Mouse (Mus musculus) midbrain, embryonic 16.5 days (tissue): ENCODE measurements at regions not wholly inside any gene's neighbourhood (a gene's known extent, or its start where the extent isn't known, plus 50 kb on each side); places are given as distances from the start of the nearest gene placed in this dataset.

ENCODE experiments used
- ATAC-seq: fragments of 200-750 bp; cut with Nextera tagmentation; 2 replicates; pipeline ENCODE4 v1.8.0; 2017; ENCODE audit warnings: moderate TSS enrichment
- H3K27ac ChIP-seq: fragments of 300-500 bp; sonication (generic); 2 replicates; pipeline ENCODE4 v1.5.1; 2014; ENCODE audit warnings: mild to moderate bottlenecking, low read length, mixed read lengths
- H3K27me3 ChIP-seq: fragments of 300-500 bp; sonication (generic); 2 replicates; pipeline ENCODE4 v1.6.1; 2014; ENCODE audit warnings: low read depth, low read length, mixed read lengths; ENCODE audit not compliant: control insufficient read depth, insufficient read depth
- H3K36me3 ChIP-seq: fragments of 300-500 bp; sonication (generic); 2 replicates; pipeline ENCODE4 v1.6.1; 2014; ENCODE audit warnings: mild to moderate bottlenecking, low read length, moderate library complexity, mixed read lengths; ENCODE audit not compliant: control insufficient read depth, insufficient read depth
- H3K4me1 ChIP-seq: fragments of 300-500 bp; sonication (generic); 2 replicates; pipeline ENCODE4 v1.6.1; 2014; ENCODE audit warnings: mild to moderate bottlenecking, low read length, mixed read lengths; ENCODE audit not compliant: control insufficient read depth, insufficient read depth
- H3K4me2 ChIP-seq: fragments of 300-500 bp; sonication (generic); 2 replicates; pipeline ENCODE4 v1.6.1; 2014; ENCODE audit warnings: mild to moderate bottlenecking, low read length, mixed read lengths
- H3K4me3 ChIP-seq: fragments of 300-500 bp; sonication (generic); 2 replicates; pipeline ENCODE4 v1.5.1; 2014; ENCODE audit warnings: low read depth, mild to moderate bottlenecking, low read length, moderate library complexity, mixed read lengths
- H3K9ac ChIP-seq: fragments of 300-500 bp; sonication (generic); 2 replicates; pipeline ENCODE4 v1.6.1; 2014; ENCODE audit warnings: low read depth, low read length, mixed read lengths
- H3K9me3 ChIP-seq: fragments of 300-500 bp; sonication (generic); replicated peaks from 2 replicates; pipeline ENCODE4 v1.6.1; 2014; ENCODE audit warnings: mild to moderate bottlenecking, low read length, mixed read lengths; ENCODE audit not compliant: control insufficient read depth, poor library complexity, severe bottlenecking
- WGBS: fragments of 180-500 bp; shearing (Covaris S2); extraction: QIAGEN DNeasy Blood & Tissue Kit; methylation state at CpG from one replicate; pipeline ENCODE4 v1.1.7; 2014; 5-methylcytosine and 5-hydroxymethylcytosine counted together

DNA sequence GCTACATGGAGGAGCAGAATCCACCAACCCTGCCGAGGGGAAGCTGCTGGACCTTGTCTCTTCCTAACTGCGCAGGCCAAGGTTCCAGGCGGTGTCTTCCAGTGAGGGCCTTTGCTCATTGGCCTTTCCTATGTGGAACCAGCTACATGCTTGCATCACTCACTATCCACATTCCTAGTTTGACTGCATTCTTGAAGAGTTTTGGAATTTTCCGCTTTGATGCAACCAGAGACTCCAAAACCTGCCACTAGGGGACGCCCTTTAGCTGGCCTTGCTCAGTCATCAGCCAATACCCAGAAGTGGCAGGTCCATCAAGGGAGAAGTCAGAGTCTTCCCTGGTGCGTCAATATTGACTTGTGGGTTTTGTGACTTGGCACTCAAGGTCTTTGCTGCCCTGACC, 112.8 kb upstream of the Zfp706 start:
- H3K4me3 ChIP-seq = no peak overlapping the region
- WGBS = 21% methylated on average over 6 of the region's 6 CpGs
- no peaks in the 10 kb centered on the region for H3K36me3 ChIP-seq
- no peak overlapping the region for H3K4me2 ChIP-seq
- H3K9ac ChIP-seq = no peak overlapping the region
- no peaks in the 10 kb centered on the region for H3K4me1 ChIP-seq
- H3K27ac ChIP-seq = no peak overlapping the region
- no peaks in the 10 kb centered on the region for H3K9me3 ChIP-seq
- ATAC-seq = no peak
- H3K27me3 ChIP-seq = no peaks in the 10 kb centered on the region

DNA sequence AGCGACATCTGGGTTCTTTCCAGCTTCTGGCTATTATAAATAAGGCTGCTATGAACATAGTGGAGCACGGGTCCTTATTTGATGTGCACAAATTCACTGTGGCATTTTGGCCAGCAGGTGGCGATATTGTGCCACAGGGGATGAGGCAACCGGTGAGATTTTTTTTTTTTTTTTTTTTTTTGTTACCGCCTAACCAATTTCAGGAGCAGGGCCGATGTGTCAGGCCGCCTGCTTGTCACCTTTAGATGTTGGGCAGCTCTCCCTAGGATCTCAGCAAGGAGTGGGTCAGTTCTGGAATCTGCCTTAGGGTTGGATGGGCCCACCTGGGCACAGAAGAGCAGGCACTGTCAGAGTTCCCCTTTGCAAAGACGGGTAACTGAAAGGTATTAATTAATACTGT, 106.5 kb upstream of the Zfp706 start:
- Histone ChIP-seq H3K4me1 (no peaks in the 10 kb centered on the region), H3K4me2 (no peak overlapping the region), H3K9ac (no peak overlapping the region), H3K27me3 (no peaks in the 10 kb centered on the region), H3K36me3 (no peaks in the 10 kb centered on the region), H3K4me3 (no peak overlapping the region), H3K27ac (no peak overlapping the region), H3K9me3 (no peaks in the 10 kb centered on the region; the same call in 1 of the 2 replicates)
- ATAC-seq = peak; percentile 72
- WGBS = 12% methylated on average over 8 of the region's 8 CpGs

DNA sequence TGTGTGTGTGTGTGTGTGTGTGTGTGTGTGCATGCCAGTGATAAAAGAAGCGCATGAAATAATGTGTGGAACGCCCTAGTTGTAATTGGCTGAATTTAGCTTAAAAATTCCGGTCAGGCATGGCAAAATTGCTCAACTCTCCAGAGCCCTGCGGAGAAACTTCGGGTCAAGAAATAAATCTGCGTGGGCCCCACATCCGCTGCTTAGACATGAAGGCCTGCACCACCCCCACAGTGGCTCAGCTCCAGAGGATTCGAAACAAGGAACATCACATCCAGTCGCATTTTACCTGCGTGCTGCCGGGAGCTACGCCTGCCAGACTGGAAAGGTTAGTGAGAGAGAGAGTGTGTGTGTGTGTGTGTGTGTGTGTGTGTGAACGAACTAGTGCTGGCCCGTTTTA, 102.9 kb upstream of the Zfp706 start:
- H3K4me2 ChIP-seq = no peak overlapping the region
- no peaks in the 10 kb centered on the region for H3K27me3 ChIP-seq
- ATAC-seq = no peak
- H3K9ac ChIP-seq = no peak overlapping the region
- no peaks in the 10 kb centered on the region; the same call in 1 of the 2 replicates for H3K9me3 ChIP-seq
- no peaks in the 10 kb centered on the region for H3K4me1 ChIP-seq
- no peak overlapping the region for H3K27ac ChIP-seq
- no peaks in the 10 kb centered on the region for H3K36me3 ChIP-seq
- no peak overlapping the region for H3K4me3 ChIP-seq
- WGBS = 95% methylated on average over 14 of the region's 14 CpGs

DNA sequence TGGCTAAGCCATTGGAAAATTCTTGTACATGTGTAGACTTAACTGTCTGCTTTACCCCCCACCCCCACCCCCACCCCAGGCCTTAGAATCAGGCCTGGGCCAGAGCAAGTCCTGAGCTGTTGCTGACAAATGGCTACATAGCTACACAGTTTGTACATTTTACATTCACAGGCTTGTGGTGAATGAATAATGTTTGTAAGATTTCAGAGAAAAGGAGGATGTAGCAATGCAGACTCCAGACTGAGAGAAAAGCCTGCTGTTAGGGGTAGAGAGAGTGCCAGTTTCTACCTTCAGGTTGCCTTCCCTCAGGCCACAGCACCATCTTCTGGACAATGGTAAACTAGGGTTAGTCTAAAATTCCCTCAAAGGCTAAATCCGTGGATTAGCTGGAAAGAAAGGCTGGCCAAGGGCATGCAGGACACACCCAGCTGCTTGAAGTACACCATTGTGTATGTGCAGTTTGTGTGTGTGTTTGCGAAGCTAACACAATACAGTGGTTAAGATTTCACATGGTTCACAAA, 94.5 kb upstream of the Zfp706 start:
- Histone ChIP-seq H3K27me3 (no peaks in the 10 kb centered on the region), H3K4me3 (no peak overlapping the region), H3K9me3 (no peaks in the 10 kb centered on the region), H3K36me3 (no peaks in the 10 kb centered on the region), H3K9ac (no peak overlapping the region), H3K27ac (no peak overlapping the region), H3K4me1 (peaks cover 6% of the 10 kb centered on the region; the same call in 1 of the 2 replicates), H3K4me2 (no peak overlapping the region)
- 42% methylated on average over 2 of the region's 2 CpGs for WGBS
- ATAC-seq = no peak

DNA sequence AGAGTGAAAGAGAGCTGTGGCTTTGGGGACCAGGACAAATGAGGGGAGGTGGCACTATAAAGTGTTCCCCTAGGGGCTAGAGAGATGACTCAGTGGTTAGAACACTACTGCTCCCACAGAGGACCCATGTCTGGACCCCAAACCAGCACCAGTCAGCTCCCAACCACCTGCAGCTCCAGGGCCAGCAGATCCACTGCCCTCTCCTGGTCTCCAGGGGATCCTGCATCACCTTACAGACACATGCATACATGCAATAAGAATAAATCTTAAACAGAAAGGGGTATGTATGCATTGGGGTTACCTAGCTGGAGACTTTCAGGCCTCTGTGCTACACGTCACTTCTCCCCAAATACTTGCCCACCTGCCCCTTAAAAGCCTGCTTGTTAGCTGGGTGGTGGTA, 93.8 kb upstream of the Zfp706 start:
- no peak for ATAC-seq
- H3K9ac ChIP-seq = no peak overlapping the region
- H3K27ac ChIP-seq = no peak overlapping the region
- H3K4me1 ChIP-seq = peaks cover 6% of the 10 kb centered on the region; the same call in 1 of the 2 replicates
- no peaks in the 10 kb centered on the region for H3K9me3 ChIP-seq
- H3K4me2 ChIP-seq = no peak overlapping the region
- H3K27me3 ChIP-seq = no peaks in the 10 kb centered on the region
- WGBS = 83% methylated on average over 1 of the region's 1 CpGs
- H3K4me3 ChIP-seq = no peak overlapping the region
- no peaks in the 10 kb centered on the region for H3K36me3 ChIP-seq

DNA sequence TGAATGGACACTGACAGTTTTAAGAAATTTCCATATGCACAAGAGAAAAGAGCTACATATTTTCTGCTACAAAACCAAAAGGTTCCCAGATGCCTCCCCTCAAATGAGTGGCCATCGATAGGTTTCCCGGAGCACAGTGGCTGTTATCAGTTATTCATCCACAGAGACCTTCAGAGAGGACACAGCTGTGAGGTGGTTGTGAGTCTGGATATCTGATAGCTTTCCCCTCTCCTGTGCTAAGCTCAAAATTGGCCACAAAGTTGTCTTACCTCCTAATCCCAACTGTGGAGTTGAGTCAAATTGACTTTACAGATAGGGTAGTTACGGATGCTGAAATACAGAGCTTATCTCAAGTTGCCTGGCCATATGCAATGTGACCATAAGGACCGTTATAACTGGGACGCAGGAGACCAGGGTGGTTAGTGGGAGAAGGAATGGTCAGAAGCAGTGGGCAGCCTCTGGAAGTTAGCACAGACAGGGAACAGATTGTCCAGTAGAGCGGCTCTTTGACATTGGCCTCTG, 93.3 kb upstream of the Zfp706 start:
- no peak overlapping the region for H3K27ac ChIP-seq
- no peak overlapping the region for H3K4me2 ChIP-seq
- no peak overlapping the region for H3K4me3 ChIP-seq
- peaks cover 6% of the 10 kb centered on the region; the same call in 1 of the 2 replicates for H3K4me1 ChIP-seq
- WGBS = 93% methylated on average over 6 of the region's 6 CpGs
- H3K9ac ChIP-seq = no peak overlapping the region
- no peaks in the 10 kb centered on the region for H3K36me3 ChIP-seq
- no peaks in the 10 kb centered on the region for H3K27me3 ChIP-seq
- H3K9me3 ChIP-seq = no peaks in the 10 kb centered on the region
- ATAC-seq = no peak

DNA sequence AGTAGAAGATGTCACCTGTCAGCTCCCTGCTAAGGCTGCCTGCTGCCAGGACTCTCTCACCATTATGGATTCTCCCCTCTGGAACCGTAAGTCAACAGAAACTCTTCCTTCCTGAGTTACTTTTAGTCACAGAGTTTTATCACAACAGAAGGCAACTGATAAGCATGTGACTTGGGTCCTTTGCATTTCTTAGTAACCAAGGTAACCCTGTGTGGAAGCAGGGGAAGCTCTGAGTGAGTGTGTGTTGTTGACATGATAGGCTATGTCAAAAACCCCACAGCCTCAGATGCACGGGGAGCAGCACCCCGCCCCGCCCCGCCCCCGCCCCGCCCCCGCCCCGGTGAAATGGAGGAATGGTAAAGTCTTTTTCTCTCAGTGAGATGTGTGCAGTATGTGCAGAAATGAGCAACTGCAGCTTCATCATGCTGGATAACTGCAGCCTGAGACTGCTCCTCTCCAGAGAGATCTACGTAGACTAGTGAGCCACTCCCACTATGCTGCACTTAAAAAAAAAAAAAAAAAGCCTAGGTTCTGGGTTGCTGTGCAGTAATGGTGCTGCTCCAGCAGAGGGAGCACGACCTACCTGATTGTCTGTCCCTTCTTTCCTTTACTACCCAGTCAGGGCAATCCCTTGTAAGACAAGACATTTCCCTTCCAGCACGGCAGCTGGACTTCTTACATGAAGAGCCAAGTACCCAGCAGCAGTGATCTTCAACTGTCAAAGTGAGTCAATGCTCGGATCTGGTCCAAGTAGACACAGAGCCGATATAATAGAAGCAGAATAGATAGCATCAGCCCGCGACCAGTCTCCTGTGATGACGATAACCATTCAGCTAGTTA, 92.6 kb upstream of the Zfp706 start:
- Histone ChIP-seq H3K9ac (no peak overlapping the region), H3K27me3 (no peaks in the 10 kb centered on the region), H3K4me2 (peak overlapping the region; percentile 47), H3K27ac (peak overlapping the region; percentile 14; the same call in 1 of the 2 replicates), H3K36me3 (no peaks in the 10 kb centered on the region), H3K4me3 (peak overlapping the region; percentile 4; the same call in 1 of the 2 replicates), H3K4me1 (peaks cover 6% of the 10 kb centered on the region; the same call in 1 of the 2 replicates), H3K9me3 (no peaks in the 10 kb centered on the region)
- WGBS = 39% methylated on average over 17 of the region's 17 CpGs
- peak; percentile 91 for ATAC-seq

DNA sequence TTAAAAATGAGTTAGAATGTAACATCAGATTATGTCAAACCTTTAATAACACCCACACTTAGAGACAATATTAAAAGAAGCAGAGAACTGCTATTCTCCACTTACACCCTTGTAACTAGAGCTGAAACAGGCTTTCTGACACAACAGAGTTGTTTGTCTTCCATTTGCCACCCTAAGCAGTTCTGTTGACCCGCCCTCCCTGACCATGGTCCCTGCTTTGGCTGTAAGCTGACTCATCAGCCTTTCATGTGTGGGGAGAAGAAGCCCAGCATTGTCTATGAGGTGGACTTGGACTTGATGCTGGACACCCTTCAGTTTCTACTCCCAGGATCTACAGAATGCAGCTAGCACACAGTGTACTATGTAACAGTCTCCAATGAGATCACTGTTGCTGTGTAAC, 91.6 kb upstream of the Zfp706 start:
- 86% methylated on average over 1 of the region's 1 CpGs for WGBS

DNA sequence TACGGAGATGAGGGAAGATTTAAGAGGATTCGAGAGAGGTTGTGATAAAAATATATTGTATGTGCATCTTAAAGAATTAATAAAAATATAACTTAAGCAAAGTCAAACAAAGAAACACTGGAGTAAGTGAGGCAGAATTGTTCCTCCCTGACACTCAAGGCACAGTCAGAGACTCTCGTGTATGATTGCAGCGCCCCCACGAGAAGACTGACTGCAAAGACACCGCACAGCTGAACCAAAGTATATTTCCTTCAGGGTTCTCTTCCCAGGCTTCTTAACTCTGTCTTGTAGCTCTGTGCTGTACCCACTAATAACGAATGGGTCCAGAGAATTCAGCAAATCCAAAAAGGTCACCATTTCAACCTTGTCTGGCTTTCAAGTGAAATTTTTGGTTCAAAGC, 89.9 kb upstream of the Zfp706 start:
- no peak for ATAC-seq
- no peaks in the 10 kb centered on the region for H3K36me3 ChIP-seq
- H3K9me3 ChIP-seq = no peaks in the 10 kb centered on the region
- 95% methylated on average over 7 of the region's 7 CpGs for WGBS
- no peak overlapping the region for H3K4me2 ChIP-seq
- no peaks in the 10 kb centered on the region for H3K27me3 ChIP-seq
- H3K4me3 ChIP-seq = no peak overlapping the region
- peaks cover 6% of the 10 kb centered on the region; the same call in 1 of the 2 replicates for H3K4me1 ChIP-seq
- H3K9ac ChIP-seq = no peak overlapping the region
- H3K27ac ChIP-seq = no peak overlapping the region

More for the DNA sequence above, 91.6 kb upstream of the Zfp706 start:
- Histone ChIP-seq H3K4me2 (no peak overlapping the region), H3K4me3 (no peak overlapping the region), H3K36me3 (no peaks in the 10 kb centered on the region), H3K9ac (no peak overlapping the region), H3K4me1 (peaks cover 6% of the 10 kb centered on the region; the same call in 1 of the 2 replicates), H3K27me3 (no peaks in the 10 kb centered on the region), H3K27ac (no peak overlapping the region), H3K9me3 (no peaks in the 10 kb centered on the region)
- no peak for ATAC-seq
